Mouse (Mus musculus) forebrain, embryonic 13.5 days (tissue): ENCODE results near the gene Iqcf1. TPM values are rescaled to one million over a fixed set of nuclear protein-coding genes. Genes with fewer than 3 reads are reported as not detected.

Experiments used
- polyA plus RNA-seq: library from polyadenylated mRNA; unstranded; fragments of >200 nt; fragmentation: Nextera tagmentation; extraction: Ambion mirVana; gene quantifications from 2 replicates; pipeline ENCODE4 v1.2.1, GENCODE M21; 2015

Iqcf1 gene
- polyA plus RNA-seq, 1 experiment from 2014 or later = not detected

Other genes with a start within 250 kb of the Iqcf1 start
- 17.7 and 21.6 TPM in 2 replicates for gene Poc1a, start 218.9 kb upstream of the Iqcf1 start, polyA plus RNA-seq
- 7.1 and 8.7 TPM in 2 replicates for gene Dusp7, start 131.3 kb upstream of the Iqcf1 start, polyA plus RNA-seq
- gene Rpl29, start 70.5 kb upstream of the Iqcf1 start, polyA plus RNA-seq = 793 and 845 TPM in 2 replicates
- gene Acy1, start 61.6 kb upstream of the Iqcf1 start, polyA plus RNA-seq = 35.8 and 42.2 TPM in 2 replicates
- gene Abhd14b, start 52.5 kb upstream of the Iqcf1 start, polyA plus RNA-seq = 3.0 and 4.3 TPM in 2 replicates
- gene Abhd14a, start 52.3 kb upstream of the Iqcf1 start, polyA plus RNA-seq = 40.5 and 50.9 TPM in 2 replicates
- gene Pcbp4, start 46.7 kb upstream of the Iqcf1 start, polyA plus RNA-seq = 243 and 274 TPM in 2 replicates
- 0.37 and 0.45 TPM in 2 replicates for gene Gpr62, start 34.0 kb upstream of the Iqcf1 start, polyA plus RNA-seq
- 52.8 and 58.5 TPM in 2 replicates for gene Rrp9, start 24.0 kb upstream of the Iqcf1 start, polyA plus RNA-seq
- gene Parp3, start 23.0 kb upstream of the Iqcf1 start, polyA plus RNA-seq = 0.23 and 0.70 TPM in 2 replicates
- not detected in 2 replicates for gene Iqcf5, start 14.6 kb downstream of the Iqcf1 start, polyA plus RNA-seq
- not detected in 2 replicates for gene Iqcf3, start 61.7 kb downstream of the Iqcf1 start, polyA plus RNA-seq
- gene Iqcf4, start 71.0 kb downstream of the Iqcf1 start, polyA plus RNA-seq = not detected in 2 replicates
- not detected in 2 replicates for gene Iqcf6, start 126.6 kb downstream of the Iqcf1 start, polyA plus RNA-seq
- gene Grm2, start 156.1 kb downstream of the Iqcf1 start, polyA plus RNA-seq = 4.4 and 5.5 TPM in 2 replicates
- gene Tex264, start 186.0 kb downstream of the Iqcf1 start, polyA plus RNA-seq = 28.5 and 29.4 TPM in 2 replicates